Mouse (Mus musculus): ENCODE measurements around the gene Chst4.

- TF ChIP-seq POLR2A (IDR thresholded peaks at IDR 0.05; ENCODE audit: low read depth, low read length), result no peak
- no peak for TF ChIP-seq CTCF (IDR thresholded peaks at IDR 0.05; ENCODE audit: extremely low read depth, insufficient read depth, insufficient read length, insufficient replicate concordance)
Measured at GRCm38 (mm10) chr8:110006312-110007023, 33.1 kb downstream of the Chst4 start.
